Comparison of ENCODE assay signal across 19 mouse cellular contexts in genomic region chr12:16778523-16778922, GRCm38 (mm10). TPM values are rescaled to one million over a fixed set of nuclear protein-coding genes. Genes with fewer than 3 reads are reported as not detected.
"Had no signal": no experiment of that assay in that cellular context is flagged by ENCODE, and none has a peak within 500 bp of the region (broad histone marks: within the 10 kb centered on the region; RNA-seq: fewer than 3 reads in every experiment).

No protein-coding gene starts in this region.

- H3K27ac ChIP-seq: lung, embryonic 15.5 days; macrophage; midbrain, embryonic 13.5 days; midbrain, embryonic 15.5 days; neural tube, embryonic 12.5 days; stomach, embryonic 15.5 days; stomach, postnatal 0 days had no signal

- H3K4me2 ChIP-seq: lung, embryonic 15.5 days; midbrain, embryonic 11.5 days; midbrain, embryonic 13.5 days; midbrain, embryonic 15.5 days; neural tube, embryonic 12.5 days; stomach, embryonic 15.5 days had no signal

- H3K9ac ChIP-seq: lung, embryonic 15.5 days; midbrain, embryonic 13.5 days; midbrain, embryonic 15.5 days; neural tube, embryonic 12.5 days; stomach, embryonic 15.5 days had no signal

- DNase-seq: lung, adult 2 months; lung, postnatal 14 days; lung, postnatal 36 days; right cerebral cortex, postnatal 14 days; thymus, adult 2 months; thymus, postnatal 25 days; thymus, postnatal 4 days had no signal

- H3K4me1 ChIP-seq: lung, embryonic 15.5 days; midbrain, embryonic 13.5 days; midbrain, embryonic 15.5 days; neural tube, embryonic 12.5 days; stomach, embryonic 15.5 days had no signal

- H3K27me3 ChIP-seq: lung, embryonic 15.5 days; midbrain, embryonic 13.5 days; midbrain, embryonic 15.5 days; neural tube, embryonic 12.5 days; stomach, embryonic 15.5 days had no signal

- H3K36me3 ChIP-seq: lung, embryonic 15.5 days; midbrain, embryonic 13.5 days; midbrain, embryonic 15.5 days; neural tube, embryonic 12.5 days; stomach, embryonic 15.5 days had no signal

- ATAC-seq: lung, postnatal 0 days; midbrain, embryonic 13.5 days; midbrain, embryonic 15.5 days had no signal

- H3K4me3 ChIP-seq: lung, embryonic 15.5 days; megakaryocyte, embryonic 14.5 days; midbrain, embryonic 13.5 days; midbrain, embryonic 15.5 days; neural tube, embryonic 12.5 days; stomach, embryonic 15.5 days had no signal

- H3K9me3 ChIP-seq: lung, embryonic 15.5 days; megakaryocyte, embryonic 14.5 days; midbrain, embryonic 13.5 days; midbrain, embryonic 15.5 days; neural tube, embryonic 12.5 days; stomach, embryonic 15.5 days had no signal

RNA-seq across cellular contexts. Expression of gene Greb1, which starts 22.2 kb away (rescaled TPM):
- total RNA-seq: monocyte, adult 5-6 weeks; neutrophil, adult 5-6 weeks had no signal
